ENCODE assay signal across 12 mouse cellular contexts in the genomic region with DNA sequence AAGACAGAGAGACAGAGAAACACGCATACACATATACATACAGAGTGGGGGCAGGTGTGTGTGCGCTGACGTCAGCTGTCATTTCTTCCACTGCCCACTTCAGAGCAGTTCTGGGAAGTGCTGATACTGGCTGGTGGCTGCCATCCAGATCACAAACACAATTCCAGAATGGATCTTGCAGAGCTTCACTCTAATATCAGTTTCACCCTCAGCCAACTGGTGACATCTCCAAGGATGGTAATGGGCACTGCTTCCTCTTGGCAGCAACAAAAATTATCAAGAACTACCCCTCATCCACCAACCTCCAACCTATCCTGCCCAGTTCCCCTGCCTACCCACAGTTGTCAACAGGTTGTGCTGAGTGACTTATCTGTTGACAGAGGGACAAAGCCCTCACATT.
"Had no signal": no experiment of that assay in that cellular context is flagged by ENCODE, and none has a peak within 500 bp of the region (broad histone marks: within the 10 kb centered on the region; RNA-seq: fewer than 3 reads in every experiment).

No protein-coding gene starts in this region.

- DNase-seq: layer of hippocampus, postnatal 36 days; lung, embryonic 14.5 days; lung, postnatal 10 days; lung, postnatal 4 days; thymus, postnatal 4 days had no signal

- H3K4me2 ChIP-seq: limb, embryonic 15.5 days; liver, embryonic 12.5 days; lung, embryonic 14.5 days; midbrain, embryonic 11.5 days; midbrain, embryonic 15.5 days; neural tube, embryonic 12.5 days had no signal

- H3K9me3 ChIP-seq: limb, embryonic 15.5 days; liver, embryonic 12.5 days; megakaryocyte, embryonic 14.5 days; midbrain, embryonic 15.5 days; neural tube, embryonic 12.5 days had no signal

- H3K9ac ChIP-seq: limb, embryonic 15.5 days; liver, embryonic 12.5 days; lung, embryonic 14.5 days; midbrain, embryonic 15.5 days; neural tube, embryonic 12.5 days had no signal

- ATAC-seq: liver, embryonic 12.5 days; midbrain, embryonic 15.5 days had no signal

- H3K36me3 ChIP-seq: limb, embryonic 15.5 days; liver, embryonic 12.5 days; midbrain, embryonic 15.5 days; neural tube, embryonic 12.5 days had no signal

- H3K4me1 ChIP-seq: neural tube, embryonic 12.5 days had no signal

- H3K4me3 ChIP-seq: limb, embryonic 15.5 days; liver, embryonic 12.5 days; megakaryocyte, embryonic 14.5 days; midbrain, embryonic 15.5 days; neural tube, embryonic 12.5 days had no signal

- H3K27ac ChIP-seq: limb, embryonic 15.5 days; liver, embryonic 12.5 days; midbrain, embryonic 15.5 days; neural tube, embryonic 12.5 days; stomach, postnatal 0 days had no signal

- H3K27me3 ChIP-seq: limb, embryonic 15.5 days; neural tube, embryonic 12.5 days had no signal
